Mouse (Mus musculus): ENCODE results near the gene Tex38. TPM values are rescaled to one million over a fixed set of nuclear protein-coding genes. Genes with fewer than 3 reads are reported as not detected.
A peak's percentile ranks its signal among the peaks of the same experiment; 100 is the strongest.

Tex38 gene
- polyA plus RNA-seq, 1 experiment, result not detected

DNA sequence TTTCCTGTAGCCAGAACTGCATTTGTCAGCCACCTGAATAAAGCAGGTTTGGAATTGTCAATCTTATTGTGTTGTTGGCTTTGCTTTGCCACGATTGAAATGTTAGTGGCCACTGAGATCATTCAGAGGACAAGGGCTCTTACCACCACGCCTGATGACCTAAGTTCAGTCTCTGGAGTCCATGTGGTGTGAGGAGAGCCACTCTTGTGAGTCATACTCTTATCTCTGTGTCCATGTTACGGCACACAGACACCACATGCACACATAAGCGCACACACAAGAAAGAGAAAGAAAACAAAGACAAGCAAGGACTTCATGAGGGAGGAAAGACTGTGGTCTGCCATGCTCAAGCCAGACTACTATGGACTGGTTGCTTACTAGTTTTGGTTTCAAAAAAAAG, 37.7 kb downstream of the Tex38 start:
- Histone ChIP-seq H3K4me1 (ENCODE audit: control insufficient read depth, insufficient read depth, low read length) (peaks cover 32% of the 10 kb centered on the region), H3K27ac (ENCODE audit: insufficient read depth, low read depth, low read length) (no peak overlapping the region), H3K4me3 (ENCODE audit: insufficient read depth, low read length) (no peak overlapping the region)
- TF ChIP-seq POLR2A (IDR thresholded peaks at IDR 0.05; ENCODE audit: borderline replicate concordance, low read depth, low read length), result no peak
- TF ChIP-seq CTCF (IDR thresholded peaks at IDR 0.05; ENCODE audit: low read depth, low read length), result no peak

DNA sequence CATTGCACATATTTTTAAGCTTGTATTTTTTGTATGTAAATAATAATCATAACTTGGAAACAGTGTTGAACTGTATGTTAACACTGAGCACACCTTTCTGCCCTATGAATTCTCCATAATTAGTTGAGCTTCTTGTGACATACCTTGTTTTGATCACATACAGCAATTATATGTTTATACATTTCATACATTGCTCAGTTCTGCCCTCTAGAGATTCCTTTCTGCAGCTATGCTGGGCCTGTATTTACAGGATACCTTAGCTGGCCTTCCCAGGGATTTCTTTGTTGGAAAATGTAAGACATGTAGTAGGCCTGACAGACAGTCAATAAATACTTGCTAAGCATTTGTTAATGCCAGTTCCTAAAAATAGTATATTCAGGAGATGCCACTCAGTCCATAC, 38.2 kb downstream of the Tex38 start:
- no peak overlapping the region for H3K27ac ChIP-seq (ENCODE audit: insufficient read depth, low read depth, low read length)
- H3K4me1 ChIP-seq (ENCODE audit: control insufficient read depth, insufficient read depth, low read length), result peaks cover 32% of the 10 kb centered on the region
- TF ChIP-seq CTCF (IDR thresholded peaks at IDR 0.05; ENCODE audit: low read depth, low read length), result no peak
- no peak for TF ChIP-seq POLR2A (IDR thresholded peaks at IDR 0.05; ENCODE audit: borderline replicate concordance, low read depth, low read length)

DNA sequence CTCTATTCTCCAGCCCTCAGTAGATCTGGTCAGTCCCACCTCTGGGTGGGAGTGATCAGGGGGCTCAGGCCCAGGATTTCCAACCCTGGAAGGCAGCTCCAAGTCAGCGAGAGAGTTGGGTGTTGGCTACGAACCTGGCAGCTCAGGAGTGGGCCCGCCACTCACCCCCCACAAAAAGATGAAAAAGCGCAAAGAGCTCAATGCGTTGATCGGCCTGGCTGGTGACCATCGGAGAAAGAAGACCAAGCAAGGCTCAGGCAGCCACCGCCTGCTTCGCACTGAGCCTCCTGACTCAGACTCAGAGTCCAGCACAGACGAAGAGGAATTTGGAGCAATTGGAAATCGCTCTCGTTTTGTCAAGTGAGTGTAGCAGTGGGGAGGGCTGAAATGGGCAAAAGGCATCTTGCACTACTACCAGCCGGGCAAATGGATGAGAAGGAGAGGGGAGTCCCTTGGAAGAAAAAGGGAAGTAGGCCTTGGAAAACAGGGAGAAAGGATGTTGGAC, 42.3 kb downstream of the Tex38 start:
- peak overlapping the region; percentile 15; the same call in 1 of the 2 replicates for H3K27ac ChIP-seq (ENCODE audit: insufficient read depth, low read depth, low read length)

More for the DNA sequence above, 38.2 kb downstream of the Tex38 start:
- H3K4me3 ChIP-seq (ENCODE audit: insufficient read depth, low read length), result no peak overlapping the region

DNA sequence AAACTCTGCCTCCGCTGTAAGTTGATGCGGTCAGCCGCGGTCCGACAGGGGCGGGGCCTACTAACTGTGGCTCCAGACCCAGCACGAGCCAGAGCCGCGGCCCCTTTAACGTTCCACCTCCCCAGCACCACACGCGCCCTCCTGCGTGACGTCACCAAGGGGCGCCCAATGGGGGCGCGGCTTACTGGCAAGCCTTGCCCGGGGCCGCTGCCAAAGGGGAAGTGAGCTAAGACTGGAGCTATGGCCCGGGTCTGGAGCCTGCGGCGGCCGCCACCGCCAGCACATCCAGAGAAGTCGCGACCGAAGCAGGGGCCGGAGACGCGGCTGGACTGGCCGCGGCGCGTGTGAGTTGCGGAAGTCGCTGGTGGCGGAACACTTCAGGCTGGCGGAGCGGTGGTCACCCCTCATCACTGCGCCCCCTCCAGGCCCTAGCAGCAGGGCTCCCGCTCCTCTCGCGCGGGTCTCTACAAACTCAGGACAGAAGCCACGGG, 43.2 kb downstream of the Tex38 start, which contains the start of gene Efcab14:
Gene Efcab14, plus strand, starts transcription at position 194 of the 491 bp plus-strand sequence.
- Histone ChIP-seq H3K4me1 (ENCODE audit: control insufficient read depth, insufficient read depth, low read length) (peaks cover 22% of the 10 kb centered on the region), H3K4me3 (ENCODE audit: insufficient read depth, low read length) (peak within 1 kb of the TSS; percentile 72), H3K27ac (ENCODE audit: insufficient read depth, low read depth, low read length) (peak within 1 kb of the TSS; percentile 74)
- TF ChIP-seq CTCF (IDR thresholded peaks at IDR 0.05; ENCODE audit: low read depth, low read length) (no peak), POLR2A (IDR thresholded peaks at IDR 0.05; ENCODE audit: borderline replicate concordance, low read depth, low read length) (0 out of 2 replicates have a peak, but pooled peaks have one; percentile 48)

More for the DNA sequence above, 42.3 kb downstream of the Tex38 start:
- TF ChIP-seq POLR2A (IDR thresholded peaks at IDR 0.05; ENCODE audit: borderline replicate concordance, low read depth, low read length), result no peak
- no peak for TF ChIP-seq CTCF (IDR thresholded peaks at IDR 0.05; ENCODE audit: low read depth, low read length)
- Histone ChIP-seq H3K4me3 (ENCODE audit: insufficient read depth, low read length) (peak overlapping the region; percentile 72), H3K4me1 (ENCODE audit: control insufficient read depth, insufficient read depth, low read length) (peaks cover 22% of the 10 kb centered on the region)

DNA sequence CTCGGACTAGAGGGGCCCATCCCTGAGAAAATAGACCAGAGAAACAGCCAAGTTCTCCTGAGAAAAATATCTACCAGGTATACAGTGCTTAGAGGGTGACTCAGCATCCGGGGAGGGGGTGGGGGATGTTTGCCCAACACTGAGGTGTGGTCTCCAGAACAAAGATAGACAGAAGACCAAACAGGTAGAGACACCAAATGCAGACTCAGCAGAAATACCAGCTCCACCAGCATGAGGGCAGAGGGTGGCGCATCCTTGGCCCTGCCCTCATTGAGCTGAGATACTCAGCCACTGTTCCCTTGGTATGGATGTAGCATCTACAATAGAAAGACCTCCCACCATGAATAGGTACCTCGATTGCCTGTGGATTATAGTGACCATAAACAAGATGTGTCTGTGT, 46.0 kb downstream of the Tex38 start:
- H3K4me1 ChIP-seq (ENCODE audit: control insufficient read depth, insufficient read depth, low read length), result peaks cover 10% of the 10 kb centered on the region
- no peak overlapping the region for H3K27ac ChIP-seq (ENCODE audit: insufficient read depth, low read depth, low read length)
- H3K4me3 ChIP-seq (ENCODE audit: insufficient read depth, low read length), result no peak overlapping the region
- TF ChIP-seq CTCF (IDR thresholded peaks at IDR 0.05; ENCODE audit: low read depth, low read length) (no peak), POLR2A (IDR thresholded peaks at IDR 0.05; ENCODE audit: borderline replicate concordance, low read depth, low read length) (no peak)

DNA sequence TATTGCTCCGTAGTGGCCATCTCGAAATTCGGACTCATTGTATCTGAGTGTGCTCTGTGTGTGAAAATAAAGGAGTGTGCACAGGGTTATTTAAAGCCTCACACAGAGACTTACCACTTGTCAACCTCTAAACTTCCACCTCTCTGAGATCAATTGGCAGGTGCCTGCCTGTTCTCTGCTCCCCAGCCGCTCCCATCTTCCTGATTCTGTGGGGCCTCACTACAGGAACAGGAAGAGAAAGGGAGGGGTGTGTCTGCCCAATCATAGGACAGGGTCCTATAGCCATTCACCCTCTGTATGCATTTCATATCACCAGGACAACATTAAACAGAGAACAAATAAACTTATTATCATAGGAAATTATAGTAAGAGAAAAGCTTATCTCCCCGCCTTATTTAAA, 47.1 kb downstream of the Tex38 start:
- Histone ChIP-seq H3K27ac (ENCODE audit: insufficient read depth, low read depth, low read length) (no peak overlapping the region), H3K4me1 (ENCODE audit: control insufficient read depth, insufficient read depth, low read length) (no peaks in the 10 kb centered on the region), H3K4me3 (ENCODE audit: insufficient read depth, low read length) (no peak overlapping the region)
- TF ChIP-seq CTCF (IDR thresholded peaks at IDR 0.05; ENCODE audit: low read depth, low read length) (no peak), POLR2A (IDR thresholded peaks at IDR 0.05; ENCODE audit: borderline replicate concordance, low read depth, low read length) (no peak)

DNA sequence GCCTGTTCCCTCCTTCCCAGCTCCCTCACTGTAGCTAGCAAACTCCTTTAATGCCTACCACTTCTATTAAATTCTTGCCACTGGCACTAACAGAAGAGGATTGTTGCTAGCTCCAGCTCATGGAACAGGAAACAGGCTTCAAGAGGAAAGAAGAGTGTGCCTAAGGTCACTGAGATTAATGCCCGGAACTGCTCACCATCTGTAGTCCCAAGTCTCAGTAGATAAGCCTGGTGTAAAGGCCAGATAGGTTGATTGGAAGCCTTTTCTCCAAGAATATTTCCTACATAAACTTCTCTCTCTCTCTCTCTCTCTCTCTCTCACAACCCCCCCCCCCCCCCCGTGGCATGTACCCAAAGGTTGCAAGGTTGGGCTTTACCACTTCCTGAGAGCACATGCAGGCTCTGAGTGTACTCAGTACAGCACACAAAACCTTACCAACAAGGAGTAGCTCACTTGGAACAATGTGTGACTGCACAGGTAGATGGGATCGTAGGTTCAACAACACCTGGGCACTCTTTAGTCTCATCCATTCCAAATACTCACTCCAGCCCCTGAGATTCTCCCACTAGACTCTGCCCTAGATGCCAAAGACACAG, 48.5 kb downstream of the Tex38 start:
- Histone ChIP-seq H3K27ac (ENCODE audit: insufficient read depth, low read depth, low read length) (no peak overlapping the region), H3K4me3 (ENCODE audit: insufficient read depth, low read length) (no peak overlapping the region), H3K4me1 (ENCODE audit: control insufficient read depth, insufficient read depth, low read length) (no peaks in the 10 kb centered on the region)
- no peak for TF ChIP-seq CTCF (IDR thresholded peaks at IDR 0.05; ENCODE audit: low read depth, low read length)
- no peak for TF ChIP-seq POLR2A (IDR thresholded peaks at IDR 0.05; ENCODE audit: borderline replicate concordance, low read depth, low read length)

DNA sequence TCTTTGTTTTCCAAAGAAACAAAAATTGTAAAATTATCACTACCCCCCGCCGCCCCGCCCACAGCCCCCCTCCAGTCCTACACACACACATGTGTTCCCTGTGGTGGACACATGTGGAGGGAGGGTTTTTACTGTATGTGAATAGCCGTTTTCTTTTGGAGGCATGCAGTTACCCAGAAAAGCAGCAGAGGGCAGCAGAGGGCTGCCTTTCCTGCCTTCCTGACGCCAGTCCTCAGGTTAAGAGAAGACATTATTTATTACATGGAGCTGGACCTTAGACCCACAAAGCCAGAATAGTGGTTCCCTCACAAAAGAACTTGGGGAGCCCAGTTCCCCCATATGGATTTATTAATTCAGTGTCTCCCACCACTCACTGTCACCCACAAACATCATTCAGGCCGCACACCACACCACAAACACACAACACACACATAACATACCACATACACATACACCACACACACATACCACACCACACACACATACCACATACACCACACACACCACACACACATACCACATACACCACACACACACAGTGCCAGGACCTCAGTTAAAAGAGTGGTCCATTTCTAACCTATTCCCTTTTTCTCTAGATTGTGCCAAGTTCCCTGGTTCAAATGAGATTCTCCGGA, 49.1 kb downstream of the Tex38 start:
- TF ChIP-seq CTCF (IDR thresholded peaks at IDR 0.05; ENCODE audit: low read depth, low read length), result peak; percentile 80
- TF ChIP-seq POLR2A (IDR thresholded peaks at IDR 0.05; ENCODE audit: borderline replicate concordance, low read depth, low read length), result no peak
- no peak overlapping the region for H3K4me3 ChIP-seq (ENCODE audit: insufficient read depth, low read length)
- H3K4me1 ChIP-seq (ENCODE audit: control insufficient read depth, insufficient read depth, low read length), result no peaks in the 10 kb centered on the region
- no peak overlapping the region for H3K27ac ChIP-seq (ENCODE audit: insufficient read depth, low read depth, low read length)

Other genes with a start within 250 kb of the Tex38 start
- gene Cyp4a31, start 217.4 kb downstream of the Tex38 start, polyA plus RNA-seq (2012; ENCODE audit: insufficient read depth, insufficient read length, missing spikeins), result not detected in 2 replicates
- gene Cyp4a32, start 180.0 kb downstream of the Tex38 start, polyA plus RNA-seq (2012; ENCODE audit: insufficient read depth, insufficient read length, missing spikeins), result not detected in 2 replicates
- not detected in 2 replicates for gene Cyp4b1, start 133.3 kb downstream of the Tex38 start, polyA plus RNA-seq (2012; ENCODE audit: insufficient read depth, insufficient read length, missing spikeins)
- 30.9 and 42.8 TPM in 2 replicates for gene Efcab14, start 43.3 kb downstream of the Tex38 start, polyA plus RNA-seq (2012; ENCODE audit: insufficient read depth, insufficient read length, missing spikeins)
- gene Atpaf1, start 3.8 kb upstream of the Tex38 start, polyA plus RNA-seq (2012; ENCODE audit: insufficient read depth, insufficient read length, missing spikeins), result 15.4 and 17.3 TPM in 2 replicates
- gene Mob3c, start 47.1 kb upstream of the Tex38 start, polyA plus RNA-seq (2012; ENCODE audit: insufficient read depth, insufficient read length, missing spikeins), result 25.3 and 27.5 TPM in 2 replicates
- gene Mknk1, start 58.2 kb upstream of the Tex38 start, polyA plus RNA-seq (2012; ENCODE audit: insufficient read depth, insufficient read length, missing spikeins), result 138 and 149 TPM in 2 replicates
- not detected in 2 replicates for gene Kncn, start 103.4 kb upstream of the Tex38 start, polyA plus RNA-seq (2012; ENCODE audit: insufficient read depth, insufficient read length, missing spikeins)
- not detected in 2 replicates for gene 6430628N08Rik, start 109.6 kb upstream of the Tex38 start, polyA plus RNA-seq (2012; ENCODE audit: insufficient read depth, insufficient read length, missing spikeins)
- gene Dmbx1, start 158.9 kb upstream of the Tex38 start, polyA plus RNA-seq (2012; ENCODE audit: insufficient read depth, insufficient read length, missing spikeins), result not detected in 2 replicates
- gene Faah, start 236.9 kb upstream of the Tex38 start, polyA plus RNA-seq (2012; ENCODE audit: insufficient read depth, insufficient read length, missing spikeins), result not detected in 2 replicates